Mouse (Mus musculus) bone marrow, adult 2 months (tissue): Measurements from ENCODE around the gene Crtc2. TPM values are rescaled to one million over a fixed set of nuclear protein-coding genes. Genes with fewer than 3 reads are reported as not detected.

Experiments
- H3K27ac ChIP-seq: fragments of 200-500 bp; 2 replicates; pipeline ENCODE4 v1.5.1; 2012; ENCODE audit warnings: low read depth, mild to moderate bottlenecking, control low read depth, inconsistent platforms, low read length; ENCODE audit not compliant: control insufficient read depth, poor library complexity, insufficient read depth
- H3K4me1 ChIP-seq: fragments of 200-500 bp; 2 replicates; pipeline ENCODE4 v1.6.1; 2011; ENCODE audit warnings: low read length; ENCODE audit not compliant: control insufficient read depth, insufficient read depth
- H3K4me3 ChIP-seq: fragments of 200-500 bp; replicated peaks from 2 replicates; pipeline ENCODE3; 2011; ENCODE audit warnings: mild to moderate bottlenecking, low read depth, low read length, control low read depth; ENCODE audit not compliant: control insufficient read depth
- CTCF ChIP-seq: fragments of 200-500 bp; IDR thresholded peaks from 2 replicates; pipeline ENCODE4 v1.5.1; 2011; ENCODE audit warnings: low read length, control low read depth; ENCODE audit not compliant: control insufficient read depth, insufficient read depth
- POLR2A ChIP-seq: fragments of 200-500 bp; IDR thresholded peaks from 2 replicates; pipeline ENCODE4 v1.6.1; 2011; ENCODE audit warnings: low read depth, mild to moderate bottlenecking, control low read depth, low read length, borderline replicate concordance; ENCODE audit not compliant: control insufficient read depth
- WGBS: fragments of 180-500 bp; shearing (Covaris S2); methylation state at CpG from one replicate; pipeline ENCODE4 v1.1.7; 2018; 5-methylcytosine and 5-hydroxymethylcytosine counted together
- polyA plus RNA-seq: library from polyadenylated mRNA; stranded (reverse); fragments of >200 nt; gene quantifications from 2 replicates; pipeline ENCODE4 v1.2.4, GENCODE M21; 2011; ENCODE audit warnings: low replicate concordance; ENCODE audit not compliant: missing spikeins, insufficient read depth, insufficient read length

The Crtc2 gene
- polyA plus RNA-seq, 1 experiment, result 67.3 TPM

GRCm38 (mm10) chr3:90213956-90214684 lies 39.8 kb upstream of the Crtc2 start:
- TF ChIP-seq CTCF, result no peak
- no peak for TF ChIP-seq POLR2A
- Histone ChIP-seq H3K4me1 (peaks cover 1% of the 10 kb centered on the region; the same call in 1 of the 2 replicates), H3K27ac (no peak overlapping the region), H3K4me3 (peak overlapping the region; percentile 97)
- 36% methylated on average over 12 of the region's 12 CpGs for WGBS

GRCm38 (mm10) chr3:90215825-90216380 lies 38.1 kb upstream of the Crtc2 start:
- 29% methylated on average over 1 of the region's 1 CpGs for WGBS

GRCm38 (mm10) chr3:90220088-90220487 lies 33.9 kb upstream of the Crtc2 start:
- no peak for TF ChIP-seq POLR2A
- TF ChIP-seq CTCF, result no peak
- no peak overlapping the region for H3K27ac ChIP-seq
- WGBS, result 8% methylated on average over 6 of the region's 6 CpGs

More at GRCm38 (mm10) chr3:90215825-90216380, 38.1 kb upstream of the Crtc2 start:
- H3K4me1 ChIP-seq, result peaks cover 1% of the 10 kb centered on the region; the same call in 1 of the 2 replicates
- TF ChIP-seq CTCF (no peak), POLR2A (no peak)
- H3K27ac ChIP-seq, result no peak overlapping the region
- no peak overlapping the region for H3K4me3 ChIP-seq

GRCm38 (mm10) chr3:90220531-90220951 lies 33.4 kb upstream of the Crtc2 start:
- H3K4me3 ChIP-seq, result peak overlapping the region; percentile 37
- no peak overlapping the region for H3K27ac ChIP-seq
- WGBS, result 3% methylated on average over 20 of the region's 20 CpGs
- TF ChIP-seq CTCF (no peak), POLR2A (no peak)
- peaks cover 1% of the 10 kb centered on the region; the same call in 1 of the 2 replicates for H3K4me1 ChIP-seq

More at GRCm38 (mm10) chr3:90220088-90220487, 33.9 kb upstream of the Crtc2 start:
- Histone ChIP-seq H3K4me1 (no peaks in the 10 kb centered on the region; the same call in 1 of the 2 replicates), H3K4me3 (peak overlapping the region; percentile 21)

- H3K4me1 ChIP-seq, result peaks cover 1% of the 10 kb centered on the region; the same call in 1 of the 2 replicates
- H3K4me3 ChIP-seq, result no peak overlapping the region
- WGBS, result 20% methylated on average over 5 of the region's 5 CpGs
- no peak for TF ChIP-seq CTCF
- TF ChIP-seq POLR2A, result no peak
- no peak overlapping the region for H3K27ac ChIP-seq
These were observed 32.8 kb upstream of the Crtc2 start for GRCm38 (mm10) chr3:90221123-90221522.

GRCm38 (mm10) chr3:90222455-90222854 lies 31.5 kb upstream of the Crtc2 start:
- peaks cover 1% of the 10 kb centered on the region; the same call in 1 of the 2 replicates for H3K4me1 ChIP-seq
- 79% methylated on average over 4 of the region's 4 CpGs for WGBS
- TF ChIP-seq POLR2A, result no peak
- no peak for TF ChIP-seq CTCF
- no peak overlapping the region for H3K4me3 ChIP-seq
- H3K27ac ChIP-seq, result no peak overlapping the region

GRCm38 (mm10) chr3:90222941-90223340 lies 31.0 kb upstream of the Crtc2 start:
- WGBS, result 52% methylated on average over 3 of the region's 3 CpGs
- Histone ChIP-seq H3K4me3 (no peak overlapping the region), H3K27ac (no peak overlapping the region), H3K4me1 (peaks cover 1% of the 10 kb centered on the region; the same call in 1 of the 2 replicates)
- no peak for TF ChIP-seq POLR2A
- TF ChIP-seq CTCF, result no peak

- Histone ChIP-seq H3K27ac (no peak overlapping the region), H3K4me1 (peaks cover 1% of the 10 kb centered on the region; the same call in 1 of the 2 replicates), H3K4me3 (no peak overlapping the region)
- TF ChIP-seq POLR2A (no peak), CTCF (no peak)
- 87% methylated on average over 10 of the region's 10 CpGs for WGBS
These were observed 29.6 kb upstream of the Crtc2 start for GRCm38 (mm10) chr3:90224331-90224730.
